Mouse (Mus musculus) left cerebral cortex, postnatal 36 days (tissue): Measurements from ENCODE around the gene Vat1. TPM values are rescaled to one million over a fixed set of nuclear protein-coding genes. Genes with fewer than 3 reads are reported as not detected.
"Not testable (repeated sequence)": the region's sequence is repeated elsewhere in the genome, so short reads cannot be mapped to it uniquely, and the experiment has no call there.

ENCODE experiments used
- DNase-seq, 2 experiments: peaks; one replicate each; pipeline ENCODE4 v3.0.0; 2021 to 2022; ENCODE audit warnings: low spot score in 2 of 2, mixed read lengths in 1 of 2
- intact Hi-C: fragments of 180-260 bp; cut with DNase I; formaldehyde crosslinking; loops from one replicate; pipeline ENCODE4 v1.15.1; 2025
- total RNA-seq, 2 experiments: library from RNA; stranded (reverse); gene quantifications; 2 replicates each; pipeline ENCODE4 v1.2.3; 2021

Gene Vat1
- total RNA-seq, 2 experiments from 2014 or later, result 33.9 to 36.1 TPM

DNA sequence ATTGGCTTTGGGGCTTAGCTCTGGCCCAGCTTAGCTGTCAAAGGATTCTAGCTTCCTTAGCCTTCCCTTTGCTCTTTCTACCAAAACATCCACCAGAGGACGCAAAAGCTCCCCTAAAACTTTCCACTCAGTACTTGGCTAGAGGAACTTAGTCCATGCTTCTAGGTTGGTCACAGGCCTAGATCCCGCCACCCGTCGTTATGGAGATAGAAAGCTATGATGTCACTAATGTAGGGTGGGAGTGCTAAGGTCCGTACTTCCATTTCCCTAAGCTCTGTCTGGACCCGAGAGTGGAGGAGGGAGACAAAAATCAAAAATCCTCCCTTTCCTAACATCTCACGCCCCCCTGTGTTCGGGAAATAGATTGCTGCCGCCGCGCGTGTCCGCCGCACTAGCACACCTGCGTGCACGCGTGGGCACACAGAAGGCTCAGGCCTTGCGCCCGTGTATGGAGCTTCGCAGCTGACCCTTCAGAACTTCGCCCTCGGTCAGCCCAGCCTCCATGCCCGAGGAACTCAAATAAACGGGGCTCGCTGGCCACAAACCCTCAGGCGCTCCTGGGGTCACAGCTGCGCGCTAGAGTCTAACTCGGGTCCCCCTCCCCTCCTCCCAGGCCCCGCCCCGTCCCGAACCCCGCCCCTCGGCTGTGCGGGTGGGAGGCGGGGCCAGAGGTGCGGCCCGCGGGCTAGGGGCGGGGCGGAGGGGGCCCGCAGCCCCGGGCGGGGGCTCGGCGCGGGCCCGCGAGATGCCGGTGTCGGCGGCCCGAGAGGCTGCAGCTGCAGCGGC lies 1.6 kb upstream of the Vat1 start:
- intact Hi-C loops, result loop anchor here (2.0 kb wide), 2 partner anchors 51 to 85 kb away; partner anchors contain the start of gene Nbr1
- DNase-seq, result peak; percentile 47 to 55

DNA sequence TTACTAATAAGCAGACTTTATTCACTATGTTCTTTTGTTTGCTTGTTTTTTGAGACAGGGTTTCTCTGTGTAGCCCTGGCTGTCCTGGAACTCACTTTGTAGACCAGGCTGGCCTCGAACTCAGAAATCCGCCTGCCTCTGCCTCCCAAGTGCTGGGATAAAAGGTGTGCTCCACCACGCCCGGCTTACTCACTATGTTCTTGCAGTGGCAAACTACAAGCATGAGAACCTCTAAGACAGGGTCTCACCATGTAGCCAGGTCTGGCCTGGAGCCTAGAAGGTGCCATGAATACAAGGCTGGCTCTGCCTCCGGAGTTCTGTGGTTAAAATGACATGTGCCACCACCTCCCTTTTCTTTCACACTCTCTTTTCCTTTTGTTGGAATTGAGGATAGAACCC lies 521 bp upstream of the Vat1 start:
- intact Hi-C loops, result loop anchor here (2.0 kb wide), 1 partner anchor 86 kb away; the partner anchor contains the start of gene Nbr1
- DNase-seq, result not testable (repeated sequence)

DNA sequence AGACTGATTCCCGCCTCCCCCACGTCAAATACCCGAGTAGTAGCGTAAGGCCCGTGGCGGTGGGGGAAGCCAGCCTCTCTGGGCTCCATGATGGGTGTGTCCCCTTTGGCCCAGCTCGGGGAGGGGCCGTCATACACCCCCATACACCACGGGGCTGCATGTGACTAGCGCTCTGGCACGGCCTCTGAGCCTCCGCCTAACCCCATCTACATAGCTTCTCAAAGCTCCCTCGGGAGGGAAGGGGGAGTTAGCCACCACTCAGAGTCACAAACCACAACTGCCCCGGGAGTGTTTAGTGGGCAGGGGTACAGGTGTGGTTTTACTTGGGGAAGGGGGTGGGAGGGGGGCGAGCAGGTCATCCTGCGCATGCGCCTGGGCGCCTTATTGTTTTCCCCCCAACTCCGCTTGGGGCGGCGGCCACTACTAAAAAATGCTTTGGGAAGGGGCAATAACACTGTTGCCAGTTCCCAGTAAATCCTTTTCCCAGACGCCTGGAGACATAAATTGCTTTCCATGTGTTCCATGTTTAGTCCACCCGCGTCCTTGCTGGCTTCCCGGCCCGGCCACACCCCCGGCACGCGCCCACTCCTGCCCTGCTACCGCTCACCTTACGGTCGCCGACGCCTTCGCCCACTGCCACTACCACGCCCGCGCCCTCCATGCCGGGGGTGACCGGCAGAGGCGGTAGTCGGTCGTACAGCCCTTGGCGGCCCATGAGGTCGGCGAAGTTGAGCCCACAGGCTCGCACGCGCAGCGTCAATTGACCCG lies 745 bp downstream of the Vat1 start:
- intact Hi-C loops, result no loop called here

DNA sequence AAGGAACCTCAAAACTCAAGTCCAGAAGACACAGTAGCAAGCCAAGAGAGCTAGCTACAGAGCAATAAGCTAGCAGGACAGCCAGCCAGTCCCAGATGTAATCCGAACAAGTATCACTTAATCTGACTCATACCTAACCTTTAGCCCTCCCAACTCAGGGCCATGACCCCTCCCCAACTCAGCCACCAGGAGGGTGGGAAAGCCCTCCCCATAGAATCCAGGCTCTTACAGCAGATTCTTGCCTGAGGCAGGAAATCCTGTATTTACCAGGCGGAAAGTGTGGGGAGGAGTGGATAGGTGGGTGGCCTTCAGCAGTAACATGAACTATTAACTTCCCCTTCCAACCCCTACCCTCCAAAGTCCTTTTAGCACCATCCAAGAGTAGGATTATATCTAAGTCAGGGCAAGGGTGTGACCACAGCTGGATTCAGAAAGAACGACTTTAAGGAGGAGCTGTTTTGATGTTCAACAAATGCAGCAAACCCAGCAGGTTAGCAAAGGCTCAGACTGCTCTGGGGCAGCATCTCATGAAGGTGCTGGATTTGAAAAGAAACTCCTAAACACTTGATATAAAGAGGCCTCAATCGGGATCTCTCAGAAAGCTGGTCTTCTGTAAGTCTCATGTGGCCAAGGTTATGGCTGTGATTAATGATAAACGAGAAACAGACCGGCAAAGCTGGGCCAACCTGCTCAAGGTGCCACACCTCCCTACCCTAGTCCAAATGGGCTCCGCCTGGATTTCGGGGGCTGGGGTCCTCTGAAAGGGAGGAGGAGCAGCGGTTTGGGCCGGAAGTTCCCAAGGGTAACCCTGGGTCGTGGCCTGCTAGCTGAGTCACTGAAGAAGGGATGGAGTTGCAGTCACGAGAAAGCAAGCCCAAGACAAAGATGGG lies 1.6 kb downstream of the Vat1 start, which contains the start of gene Rnd2:
TSS of gene Rnd2 (plus strand) at position 789 of the 890 bp plus-strand sequence.
- DNase-seq, result peak in 1 of 2 experiments; percentile 7
- intact Hi-C loops, result no loop called here

More for the DNA sequence above, 745 bp downstream of the Vat1 start:
- peak; percentile 22 to 32 for DNase-seq

DNA sequence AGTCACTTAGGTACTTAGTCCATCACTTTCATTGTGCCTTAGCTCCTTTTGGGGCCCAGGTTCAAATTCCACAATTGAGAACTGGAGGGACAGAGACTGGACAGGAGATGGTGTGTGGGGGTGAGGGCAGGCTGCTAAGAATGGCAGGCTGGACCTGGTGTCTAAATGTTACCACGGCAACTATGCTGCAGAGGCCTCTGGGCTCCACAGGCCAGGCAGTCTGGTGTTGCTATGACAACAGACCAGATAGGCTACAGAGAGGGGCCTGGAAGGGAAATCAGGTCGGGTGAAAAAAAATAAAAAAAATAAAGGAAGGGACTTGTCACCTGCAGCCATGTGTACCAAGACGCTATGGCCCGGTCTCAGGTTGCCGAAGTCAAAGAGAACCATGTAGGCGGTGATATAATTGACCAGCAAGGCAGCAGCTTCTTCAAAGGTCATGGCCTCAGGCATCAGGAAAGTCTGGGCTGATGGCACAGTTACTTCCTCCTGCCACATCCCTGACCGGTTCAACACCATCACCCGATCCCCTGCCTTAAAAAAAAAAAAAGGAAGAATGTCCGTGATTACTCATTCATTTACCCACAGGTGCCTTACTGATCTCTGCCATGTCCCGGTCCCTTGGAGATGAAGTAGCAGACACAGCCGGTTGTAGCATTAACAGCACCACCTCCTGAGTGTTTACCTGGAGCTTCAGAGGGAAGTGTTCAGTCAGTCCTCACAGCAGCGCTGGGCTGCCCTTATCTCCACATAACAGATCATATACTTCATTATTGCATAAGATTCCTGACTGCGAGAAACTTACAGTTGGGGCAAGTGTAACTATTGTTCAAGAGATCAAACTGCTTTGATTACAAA lies 3.2 kb downstream of the Vat1 start:
- intact Hi-C loops, result no loop called here
- no peak for DNase-seq

DNA sequence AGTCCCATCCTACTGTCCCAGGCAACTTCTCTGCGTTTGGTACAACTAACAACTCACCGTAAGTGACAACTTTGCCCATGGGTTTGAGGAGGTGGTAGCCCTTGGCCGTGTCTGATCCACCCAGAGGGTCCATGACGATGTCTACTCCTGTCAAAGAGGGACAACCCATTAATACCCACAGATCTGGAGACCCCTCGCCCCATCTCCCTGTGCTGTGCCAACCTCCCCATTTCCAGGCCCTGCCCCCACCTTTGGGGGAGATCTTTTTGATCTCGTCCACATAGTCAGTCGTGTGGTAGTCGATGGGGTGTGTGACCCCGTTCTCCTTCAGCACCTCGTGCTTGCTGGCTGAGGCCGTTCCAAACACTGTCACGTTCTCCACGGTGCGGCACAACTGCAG lies 3.9 kb downstream of the Vat1 start:
- intact Hi-C loops, result no loop called here

DNA sequence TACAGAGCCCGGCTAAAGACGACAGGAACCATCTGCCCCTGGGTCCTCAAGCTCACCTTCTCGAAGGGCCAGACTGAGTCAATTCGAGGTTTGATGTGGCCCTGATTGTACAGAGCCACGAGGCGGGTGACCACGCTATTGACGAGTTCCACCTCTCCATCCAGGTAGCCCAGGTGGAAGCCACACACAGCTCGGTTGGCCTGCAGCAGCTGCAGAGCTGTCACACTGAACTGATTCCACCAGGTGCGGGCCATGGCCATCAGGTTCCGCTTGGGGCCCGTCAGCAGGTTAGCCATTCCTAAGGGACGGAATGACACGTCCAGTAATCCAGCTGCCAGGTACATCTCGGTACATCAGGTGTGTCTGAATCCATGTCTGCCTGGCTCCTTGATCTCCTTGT lies 5.7 kb downstream of the Vat1 start:
- DNase-seq, result no peak
- intact Hi-C loops, result no loop called here

More for the DNA sequence above, 3.9 kb downstream of the Vat1 start:
- no peak for DNase-seq

DNA sequence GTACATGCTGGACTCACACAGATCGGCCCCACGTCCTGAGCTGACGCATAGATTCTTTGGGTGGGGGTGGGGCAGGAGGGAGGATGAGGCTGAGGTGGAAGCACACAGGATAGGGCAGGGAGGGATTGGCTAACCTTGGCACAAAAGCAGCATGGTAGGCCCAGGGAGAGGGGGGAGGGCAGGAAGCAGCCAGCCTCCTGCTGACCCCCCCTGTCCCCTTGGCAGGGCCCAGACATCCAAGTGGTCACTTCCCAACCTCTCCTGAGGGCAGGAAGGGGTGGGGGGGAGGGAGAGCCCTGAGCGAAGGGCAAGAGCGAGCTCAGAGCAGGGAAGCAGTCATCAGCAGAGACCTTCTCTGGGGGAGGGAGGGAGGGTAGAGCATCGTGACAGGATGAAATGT lies 6.3 kb downstream of the Vat1 start:
- DNase-seq, result no peak
- intact Hi-C loops, result no loop called here

DNA sequence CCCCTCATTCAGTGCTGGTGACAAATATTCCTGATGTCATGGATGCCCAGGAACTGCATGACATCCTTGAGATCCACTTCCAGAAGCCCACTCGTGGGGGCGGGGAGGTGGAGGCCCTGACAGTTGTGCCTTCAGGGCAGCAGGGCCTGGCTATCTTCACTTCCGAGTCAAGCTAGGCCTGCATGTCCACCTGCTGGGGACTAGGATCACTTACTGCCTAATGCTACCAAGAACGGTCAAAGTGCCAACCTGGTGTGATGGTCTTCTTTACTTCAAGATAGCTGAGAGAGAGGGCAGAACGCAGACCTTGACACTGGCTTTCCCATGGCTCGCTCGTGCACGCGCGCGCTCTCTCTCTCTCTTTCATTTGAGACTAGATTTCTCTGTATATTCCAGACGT lies 7.8 kb downstream of the Vat1 start:
- no peak for DNase-seq
- intact Hi-C loops, result no loop called here

DNA sequence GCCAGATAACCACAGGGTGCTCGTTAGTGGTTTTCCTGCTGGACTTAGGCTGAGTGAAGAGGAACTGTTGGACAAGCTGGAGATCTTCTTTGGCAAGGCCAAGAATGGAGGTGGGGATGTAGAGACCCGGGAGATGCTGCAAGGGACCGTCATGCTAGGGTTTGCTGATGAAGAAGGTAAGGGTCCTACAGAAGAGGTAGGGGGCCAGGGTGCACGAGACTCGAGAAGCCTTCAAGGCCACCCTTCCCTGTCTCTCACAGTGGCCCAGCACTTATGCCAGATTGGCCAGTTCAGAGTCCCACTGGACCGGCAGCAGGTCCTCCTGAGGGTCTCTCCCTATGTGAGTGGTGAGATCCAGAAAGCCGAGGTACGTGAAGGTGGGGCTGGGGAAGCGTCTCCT lies 8.4 kb downstream of the Vat1 start:
- intact Hi-C loops, result no loop called here
- no peak for DNase-seq

DNA sequence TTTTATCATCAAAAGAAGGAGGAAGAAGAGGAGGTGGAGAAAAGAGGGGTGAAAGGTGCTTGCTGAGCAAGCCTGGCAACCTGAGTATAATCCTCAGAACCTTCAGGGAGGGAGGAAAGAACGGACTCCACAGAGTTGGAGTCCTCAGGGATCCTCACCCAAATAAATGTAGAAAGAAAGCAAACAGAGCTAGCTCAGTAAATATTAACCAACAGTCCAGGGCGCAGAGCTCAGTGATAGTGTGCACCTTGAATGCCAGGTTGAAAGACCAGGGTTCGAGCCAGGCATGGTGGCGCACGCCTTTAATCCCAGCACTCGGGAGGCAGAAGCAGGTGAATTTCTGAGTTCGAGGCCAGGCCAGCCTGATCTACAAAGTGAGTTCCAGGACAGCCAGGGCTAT lies 10.4 kb downstream of the Vat1 start:
- DNase-seq, result no peak
- intact Hi-C loops, result no loop called here

DNA sequence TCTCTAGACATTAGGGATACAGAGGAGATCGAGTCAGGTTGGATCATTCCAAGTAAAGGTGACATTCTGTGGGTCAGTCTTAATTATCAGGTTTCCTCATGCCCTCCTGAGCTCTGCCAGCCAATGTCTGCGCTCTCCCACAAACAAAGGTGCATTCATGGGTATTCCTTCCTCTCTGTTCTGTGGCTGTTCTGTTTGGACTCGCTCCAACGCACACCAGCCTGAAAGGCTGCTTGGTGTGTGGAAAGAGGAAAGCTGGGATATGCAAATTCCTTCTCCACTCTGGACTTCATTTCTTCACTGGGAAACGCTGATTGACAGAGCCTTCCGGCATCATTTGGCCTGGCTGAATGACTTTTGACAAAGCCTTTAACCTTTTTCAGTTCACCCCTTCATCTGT lies 11.3 kb downstream of the Vat1 start:
- intact Hi-C loops, result no loop called here
- DNase-seq, result no peak

DNA sequence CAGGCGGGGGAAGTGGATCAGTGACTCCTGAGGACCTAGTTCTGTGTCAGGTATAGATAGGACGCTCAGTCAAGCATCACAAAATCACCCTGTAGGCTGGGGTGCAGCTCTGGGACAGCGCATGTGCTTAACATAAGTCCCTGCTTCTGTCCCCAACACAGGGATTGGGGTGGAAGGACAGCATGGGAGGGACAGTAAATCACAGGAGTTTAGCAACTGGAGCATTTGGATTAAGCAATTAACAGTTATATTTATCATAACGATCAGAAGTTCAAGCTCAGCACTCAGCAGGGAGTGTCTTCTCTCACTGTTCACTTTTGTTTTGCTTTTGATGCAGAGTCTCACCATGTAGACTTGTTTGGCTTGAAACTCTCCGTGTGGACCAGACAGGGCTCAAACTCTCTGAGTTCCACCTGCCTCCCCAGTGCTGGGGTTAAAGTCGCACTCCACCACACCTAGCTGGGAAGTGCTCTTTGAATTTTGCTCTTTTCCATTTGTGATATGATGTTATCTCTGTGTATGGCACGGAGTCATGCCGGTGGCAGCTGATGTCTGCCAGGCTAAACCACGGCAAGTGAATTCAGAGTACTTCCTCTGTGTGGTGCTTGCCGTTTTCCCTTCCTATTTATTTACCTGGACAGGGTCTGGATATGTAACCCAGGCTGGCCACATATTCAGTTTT lies 13.8 kb downstream of the Vat1 start:
- DNase-seq, result no peak
- intact Hi-C loops, result no loop called here

DNA sequence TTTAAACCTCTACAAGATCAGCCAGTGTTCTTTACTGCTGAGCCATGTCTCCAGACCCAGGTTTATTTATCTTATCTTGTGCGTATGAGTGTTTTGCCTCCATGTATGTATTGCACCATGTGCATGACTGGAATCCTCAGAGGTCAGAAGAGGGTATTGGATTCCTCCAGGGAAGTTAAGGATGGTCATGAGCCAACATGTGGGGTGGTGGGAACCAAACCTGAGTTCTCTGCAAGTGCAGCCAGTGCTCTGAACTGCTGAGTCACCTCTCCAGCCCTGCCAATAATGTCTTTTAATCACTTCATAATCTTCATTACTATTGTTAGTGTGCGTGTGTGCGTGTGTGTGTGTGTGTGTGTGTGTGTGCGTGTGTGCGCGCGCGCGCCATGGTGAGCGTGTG lies 14.5 kb downstream of the Vat1 start:
- intact Hi-C loops, result no loop called here
- DNase-seq, result no peak

DNA sequence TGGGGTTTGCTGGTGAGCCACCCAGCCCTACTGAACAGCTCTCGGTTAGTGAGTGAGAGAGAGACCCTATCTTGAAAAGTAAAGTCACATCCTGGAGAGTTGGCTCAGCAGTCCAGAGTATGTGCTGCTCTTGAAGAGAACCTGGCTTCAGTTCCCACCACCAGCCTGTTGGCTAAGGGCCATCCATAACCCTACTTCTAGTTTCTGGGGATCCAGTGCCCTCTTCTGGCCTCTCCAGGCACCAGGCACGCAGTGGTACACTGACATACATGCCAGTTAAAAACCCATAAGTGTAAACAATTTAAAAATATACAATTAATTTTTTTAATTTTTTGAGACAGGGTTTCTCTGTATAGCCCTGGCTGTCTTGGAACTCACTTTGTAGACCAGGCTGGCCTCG lies 15.6 kb downstream of the Vat1 start:
- DNase-seq, result no peak
- intact Hi-C loops, result no loop called here

DNA sequence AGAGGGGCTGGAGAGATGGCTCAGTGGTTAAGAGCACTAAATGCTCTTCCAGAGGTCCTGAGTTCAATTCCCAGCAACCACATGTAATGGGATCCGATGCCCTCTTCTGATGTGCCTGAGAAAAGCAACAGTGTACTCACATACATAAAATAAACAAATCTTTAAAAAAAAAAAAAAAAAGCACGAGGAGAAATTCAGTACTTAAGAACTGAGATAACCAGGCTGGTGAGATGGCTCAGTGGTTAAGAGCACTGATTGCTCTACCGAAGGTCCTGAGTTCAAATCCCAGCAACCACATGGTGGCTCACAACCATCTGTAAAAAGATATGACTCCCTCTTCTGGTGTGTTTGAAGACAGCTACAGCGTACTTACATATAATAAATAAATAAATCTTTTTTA lies 16.4 kb downstream of the Vat1 start:
- intact Hi-C loops, DNase-seq: not testable (repeated sequence)

DNA sequence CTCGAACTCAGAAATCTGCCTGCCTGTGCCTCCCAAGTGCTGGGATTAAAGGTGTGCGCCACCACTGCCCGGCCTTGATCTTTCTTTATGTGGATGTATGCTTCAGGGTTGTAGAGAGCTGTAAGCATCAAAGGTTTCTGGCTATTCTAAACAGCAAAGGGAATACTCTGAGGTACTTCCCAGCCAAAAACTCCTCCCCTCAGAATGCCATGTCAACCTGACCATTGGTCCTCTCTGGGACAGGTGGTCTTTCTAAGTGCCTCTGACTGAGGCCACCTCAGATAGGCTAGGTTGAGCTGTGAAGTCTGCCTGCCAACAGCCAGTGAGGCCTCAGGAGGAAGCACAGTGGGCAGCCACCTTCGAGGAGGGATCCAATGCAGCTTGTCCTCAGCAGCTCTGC lies 17.1 kb downstream of the Vat1 start:
- DNase-seq, result no peak
- intact Hi-C loops, result no loop called here

DNA sequence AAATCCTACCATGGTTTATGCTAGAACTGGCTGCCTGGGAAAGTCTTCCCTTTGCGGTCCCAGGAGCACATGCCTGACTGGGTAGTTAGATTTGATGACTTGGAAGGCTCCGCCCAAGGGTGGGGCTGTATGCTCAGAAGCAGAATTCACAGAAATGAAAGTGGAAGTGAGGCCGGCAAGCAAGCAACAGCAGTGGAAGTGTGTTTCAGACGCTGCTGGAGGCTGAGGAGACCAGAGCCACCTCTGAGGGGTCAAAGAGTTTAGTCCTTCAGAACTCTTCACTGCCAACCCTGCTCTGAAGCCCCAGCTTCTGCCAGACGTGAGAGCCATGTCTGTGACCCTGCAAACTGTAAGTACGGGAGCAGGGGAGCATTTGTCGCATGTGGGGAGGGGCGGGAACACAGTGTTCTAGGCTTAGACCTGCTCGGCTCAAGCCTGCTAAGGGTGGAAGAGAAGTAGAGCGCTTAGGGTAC lies 17.7 kb downstream of the Vat1 start, which contains the start of gene Ifi35:
TSS of gene Ifi35 (plus strand) at position 134 of the 473 bp plus-strand sequence.
- intact Hi-C loops, result no loop called here
- DNase-seq, result no peak
